Mouse (Mus musculus): Measurements from ENCODE around the gene Shroom3.

Shroom3 gene

DNA sequence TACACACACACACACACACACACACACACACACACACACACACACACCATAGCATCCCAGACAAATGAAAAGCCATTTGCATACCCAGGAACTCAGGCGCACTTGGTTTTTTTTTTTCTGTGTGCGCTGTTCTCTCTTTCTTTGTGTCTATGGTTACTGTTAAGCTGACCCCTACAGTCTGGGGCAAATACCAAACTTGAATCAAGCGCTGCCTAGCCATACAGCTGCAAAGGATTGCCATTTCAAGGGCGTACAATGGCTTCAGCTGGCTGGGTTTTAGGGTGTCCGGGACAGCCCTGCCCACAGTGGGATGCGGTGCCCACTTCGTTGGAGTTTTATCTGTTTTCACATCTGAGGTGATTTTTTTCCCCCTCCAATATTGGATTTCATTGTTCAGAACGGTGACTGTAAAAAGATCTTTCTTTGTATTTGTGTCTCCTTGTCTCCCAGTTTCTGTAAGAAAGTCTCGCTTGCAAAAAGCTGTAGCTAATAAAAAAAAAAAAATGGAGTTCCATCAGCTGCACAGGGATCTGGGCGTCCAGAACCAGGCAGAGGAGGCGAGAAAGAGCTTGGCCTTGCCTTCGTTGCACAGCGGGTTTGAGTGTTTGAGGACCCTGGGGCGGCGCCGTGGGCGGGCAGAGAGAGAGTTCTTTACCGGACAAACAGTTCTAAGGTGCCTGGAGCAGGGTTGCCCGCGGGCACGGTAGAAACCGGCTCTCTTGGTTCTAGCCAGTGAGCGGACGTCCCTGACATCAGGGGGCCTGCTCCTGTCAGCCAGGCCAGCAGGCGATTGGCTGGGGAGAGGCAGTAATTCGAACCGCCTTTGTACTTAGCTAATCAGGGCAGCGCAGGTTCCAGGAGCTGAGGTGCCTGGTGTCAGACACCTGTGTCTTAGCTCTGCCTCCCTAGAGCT lies 125.5 kb downstream of the Shroom3 start:
- DNase-seq (ENCODE audit: low read depth, low spot score): peak; percentile 86

DNA sequence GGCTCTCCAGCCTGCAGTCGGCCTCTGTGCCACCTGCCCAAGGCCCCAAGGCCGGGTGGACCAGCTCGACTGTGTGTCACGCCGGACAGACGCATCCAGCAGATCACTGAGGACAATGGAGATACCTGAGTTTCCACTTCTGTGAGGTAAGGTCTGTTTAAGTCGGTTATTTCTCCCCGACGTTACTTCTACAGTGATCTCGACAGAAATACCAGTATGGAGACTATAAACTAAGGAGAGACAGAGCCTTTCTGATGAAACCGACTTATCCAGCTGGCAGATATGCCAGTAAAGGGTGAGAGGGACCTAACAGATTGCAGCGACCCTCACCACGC lies 126.1 kb downstream of the Shroom3 start:
- DNase-seq (ENCODE audit: low read depth, low spot score): no peak

DNA sequence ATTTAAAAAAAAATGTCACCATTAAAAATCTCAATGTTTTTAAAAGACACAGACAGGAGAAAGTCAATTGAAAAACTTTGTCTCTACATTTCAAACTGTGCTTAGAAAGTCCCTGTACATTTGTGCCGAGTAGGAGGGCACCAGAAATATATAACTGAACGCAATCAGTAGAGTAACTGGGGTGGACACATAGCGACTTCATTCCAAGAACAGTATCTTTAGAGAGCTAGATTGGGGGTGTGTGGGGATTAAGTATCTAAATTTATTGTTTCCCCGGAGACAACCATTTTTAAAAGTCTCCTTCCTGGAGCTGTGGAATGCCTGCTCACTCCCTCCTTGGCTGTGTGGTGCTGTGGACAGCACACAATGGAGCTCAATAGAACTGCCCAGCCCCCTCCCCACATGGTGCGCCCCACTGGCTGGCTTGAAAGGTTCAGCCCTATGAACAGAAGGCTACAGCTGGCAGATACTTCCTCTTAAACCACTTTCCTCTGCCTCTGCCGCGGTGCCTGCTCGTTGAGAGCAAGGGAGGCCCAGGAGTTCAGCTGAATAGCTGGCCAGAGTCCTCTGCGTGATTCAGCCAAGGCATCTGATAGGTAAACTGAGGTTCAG lies 127.8 kb downstream of the Shroom3 start:
- DNase-seq (ENCODE audit: low read depth, low spot score): peak; percentile 55

DNA sequence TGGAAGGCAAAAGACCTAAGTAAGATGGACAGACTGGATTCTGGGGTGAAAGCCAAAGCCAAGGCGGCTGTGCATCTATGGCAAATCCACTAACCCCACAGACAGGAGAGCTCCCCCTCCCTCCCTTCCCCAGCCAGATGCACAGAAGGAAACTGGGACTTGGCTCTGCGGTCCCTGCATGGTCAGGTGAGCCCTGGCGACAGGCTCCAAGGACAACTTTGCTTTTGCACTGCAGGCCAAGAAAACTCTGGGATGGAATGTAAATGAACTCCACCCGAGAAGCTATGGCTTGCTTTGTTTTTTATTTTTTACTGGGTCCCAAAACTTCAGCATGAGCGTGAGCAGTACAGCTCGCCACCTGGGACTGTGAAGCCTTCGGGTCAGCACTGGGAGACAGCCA lies 128.5 kb downstream of the Shroom3 start:
- no peak for DNase-seq (ENCODE audit: low read depth, low spot score)

DNA sequence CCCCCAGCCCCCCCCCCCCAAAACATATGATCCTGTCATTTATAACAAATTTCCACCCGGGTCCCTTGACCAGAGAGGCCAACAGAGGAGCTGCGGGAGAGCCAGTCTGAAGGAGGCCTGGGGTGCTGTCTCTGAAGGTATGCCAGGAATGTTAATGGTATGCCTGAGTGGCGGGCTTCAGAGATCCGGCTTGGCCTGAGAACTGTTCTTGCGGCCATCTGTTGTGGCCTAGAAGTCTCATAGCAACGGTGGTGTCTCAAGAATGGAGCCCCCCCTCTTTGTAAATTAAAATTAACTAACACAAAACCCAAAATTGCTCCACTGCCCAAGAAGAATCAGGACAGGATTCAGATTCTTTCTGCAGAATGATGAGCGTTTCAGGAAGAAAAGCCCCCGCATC lies 129.7 kb downstream of the Shroom3 start:
- peak; percentile 69 for DNase-seq (ENCODE audit: low read depth, low spot score)

DNA sequence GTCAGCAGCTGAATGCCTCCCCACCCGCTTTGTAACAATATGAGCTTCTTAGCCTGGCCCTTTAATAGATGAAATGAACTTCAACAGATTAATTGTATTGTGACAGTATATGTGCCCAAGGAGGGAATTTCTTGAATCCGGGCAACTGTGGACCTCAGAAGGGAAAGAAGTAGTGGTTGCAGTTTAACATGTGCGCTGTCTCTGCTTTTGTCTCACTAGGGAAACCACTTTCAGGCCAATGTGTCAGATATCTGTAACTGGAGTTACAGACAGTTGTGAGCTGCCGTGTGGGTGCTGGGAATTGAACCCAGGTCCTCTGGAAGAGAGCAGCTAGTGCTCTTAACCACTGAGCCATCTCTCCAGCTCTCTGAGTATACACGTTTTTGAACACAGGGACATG lies 130.3 kb downstream of the Shroom3 start:
- no peak for DNase-seq (ENCODE audit: low read depth, low spot score)

DNA sequence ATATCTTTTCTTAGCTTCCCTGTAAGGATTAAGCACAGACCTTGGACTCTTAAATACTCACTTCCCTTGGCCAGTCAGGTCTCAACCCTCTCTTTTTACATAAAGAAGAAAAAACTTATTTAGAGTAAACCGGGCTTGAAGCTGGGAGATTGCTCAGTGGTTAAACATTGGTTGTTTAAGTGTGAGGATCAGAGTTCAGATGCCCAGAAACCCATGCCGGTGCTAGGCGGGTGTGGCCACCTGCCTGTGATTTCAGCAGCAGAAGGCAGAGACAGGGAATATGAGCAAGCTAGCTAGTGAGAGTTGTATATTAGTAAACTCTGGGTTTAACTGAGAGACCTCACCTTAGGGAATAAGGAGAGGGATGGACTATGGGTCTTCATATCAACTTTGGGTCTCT lies 131.4 kb downstream of the Shroom3 start:
- DNase-seq (ENCODE audit: low read depth, low spot score): no peak

DNA sequence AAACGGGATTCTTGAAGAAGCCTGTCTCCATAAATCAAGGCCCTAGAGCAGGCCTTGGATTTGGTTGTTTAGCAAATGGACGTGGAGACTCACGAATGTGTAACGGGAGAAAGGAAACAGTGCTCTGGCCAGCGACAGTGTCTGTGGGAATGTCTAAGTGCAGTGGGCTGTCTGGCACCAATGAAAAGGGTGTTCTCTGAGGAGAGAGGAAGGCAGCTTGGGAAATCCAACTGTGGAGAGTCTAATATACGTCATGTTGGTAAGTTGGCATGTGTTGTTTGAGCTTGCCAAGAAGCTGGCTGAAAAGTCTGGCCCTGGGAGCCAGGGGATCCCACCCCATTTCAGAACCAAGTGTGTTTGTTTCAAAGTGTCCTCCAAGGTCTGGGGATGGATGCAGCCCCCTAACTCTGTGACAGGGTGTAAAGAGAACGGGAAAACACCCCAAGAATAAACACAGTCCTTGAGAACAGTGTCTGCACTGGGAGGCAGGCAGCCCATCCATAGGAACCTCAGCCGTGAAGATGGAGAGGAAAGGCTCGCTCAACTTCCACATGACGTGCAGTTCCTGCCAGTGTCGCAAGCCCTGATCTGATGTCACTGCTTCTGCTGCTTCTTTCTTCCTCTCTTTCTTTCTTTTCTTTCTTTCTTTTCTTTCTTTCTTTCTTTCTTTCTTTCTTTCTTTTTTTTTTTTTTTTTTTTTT lies 134.0 kb downstream of the Shroom3 start:
- no peak for DNase-seq (ENCODE audit: low read depth, low spot score)

DNA sequence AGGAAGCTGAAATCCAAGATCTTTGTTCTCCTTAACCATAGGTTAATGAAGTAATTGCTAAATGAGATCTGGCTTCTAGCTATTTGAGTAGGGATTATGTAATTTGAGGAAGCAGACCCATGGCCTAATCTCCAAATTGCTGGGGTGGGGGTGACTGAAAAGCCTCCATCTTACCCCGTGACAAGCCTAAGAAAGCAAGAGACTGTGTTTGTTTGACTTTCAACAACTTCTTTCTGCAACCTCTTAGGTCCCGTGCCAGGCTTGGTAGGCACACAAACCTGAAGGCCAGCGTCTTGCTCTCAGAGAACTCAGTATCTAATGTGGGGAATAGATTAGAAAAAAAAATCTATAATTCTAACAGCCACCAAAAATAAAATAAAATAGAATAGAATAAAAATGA lies 138.1 kb downstream of the Shroom3 start:
- no peak for DNase-seq (ENCODE audit: low read depth, low spot score)

DNA sequence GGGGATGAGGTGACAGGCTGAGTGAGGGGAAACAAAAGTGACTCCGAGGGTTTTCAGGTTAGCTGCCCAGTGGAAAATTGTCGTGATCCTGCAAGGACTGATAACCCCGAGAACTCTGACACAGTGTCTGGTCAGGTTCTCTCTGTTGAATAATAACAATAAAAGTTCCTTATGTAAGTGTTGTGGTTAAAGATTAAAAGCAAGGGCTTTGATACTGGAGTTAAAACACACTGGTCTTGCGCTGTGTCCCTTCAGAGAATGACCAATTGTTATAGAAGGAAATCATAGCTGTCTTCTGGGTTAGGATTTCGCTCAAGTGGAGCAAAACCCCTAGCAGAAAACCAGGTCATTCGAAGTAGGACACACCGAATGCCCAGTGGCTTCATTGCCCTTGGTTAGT lies 140.3 kb downstream of the Shroom3 start:
- DNase-seq (ENCODE audit: low read depth, low spot score): no peak

DNA sequence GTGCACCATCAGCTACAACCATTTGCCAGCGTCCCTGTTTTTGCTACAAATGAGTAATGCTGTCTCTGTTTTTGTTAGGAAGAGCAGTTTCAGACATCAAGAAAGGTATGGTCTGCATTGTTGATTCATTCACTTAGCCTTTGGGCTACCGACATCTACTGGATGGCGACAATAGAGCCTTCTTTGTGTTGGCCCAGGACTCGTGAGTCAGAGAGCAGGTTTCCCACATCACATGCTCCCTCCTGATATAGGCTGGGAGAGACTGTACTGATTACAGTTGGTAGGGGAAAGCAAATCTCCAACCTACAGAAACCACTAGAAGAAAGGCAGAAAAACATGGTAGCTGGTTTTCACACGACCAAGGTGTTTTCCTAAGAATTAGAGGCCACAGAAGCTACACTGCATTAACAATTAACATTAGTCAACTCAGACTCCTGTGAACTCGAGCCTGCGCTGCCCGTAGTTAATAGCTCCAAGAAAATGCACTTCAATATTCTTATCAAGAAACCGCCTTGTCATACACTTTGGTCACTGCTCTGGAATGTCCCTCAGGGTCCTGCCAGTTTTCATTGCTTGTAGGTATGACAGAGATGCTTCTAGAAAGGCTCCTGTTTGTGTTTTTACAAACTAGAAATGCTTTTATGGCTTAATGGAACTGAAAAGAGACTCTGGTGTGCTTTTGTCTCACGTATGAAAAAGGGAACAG lies 141.2 kb downstream of the Shroom3 start:
- DNase-seq (ENCODE audit: low read depth, low spot score): no peak

DNA sequence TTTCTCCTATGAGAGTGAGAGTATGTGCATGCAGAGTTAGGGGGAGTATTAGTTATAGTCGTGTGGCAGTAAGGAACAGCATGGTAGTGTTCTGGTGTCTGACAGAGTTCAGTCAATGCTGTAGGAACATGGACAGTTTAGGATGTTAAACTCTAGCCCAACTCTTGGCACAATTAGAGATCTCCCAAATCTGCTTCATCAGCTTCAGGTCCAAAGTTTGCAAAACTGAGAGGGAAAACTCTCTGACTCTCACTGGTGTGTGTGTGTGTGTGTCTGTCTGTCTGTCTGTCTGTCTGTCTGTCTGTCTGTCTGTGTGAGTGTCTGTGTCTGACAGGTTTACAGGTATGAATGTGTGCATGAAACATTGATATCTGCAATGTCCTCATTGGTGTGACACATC lies 147.2 kb downstream of the Shroom3 start:
- no peak for DNase-seq (ENCODE audit: low read depth, low spot score)

DNA sequence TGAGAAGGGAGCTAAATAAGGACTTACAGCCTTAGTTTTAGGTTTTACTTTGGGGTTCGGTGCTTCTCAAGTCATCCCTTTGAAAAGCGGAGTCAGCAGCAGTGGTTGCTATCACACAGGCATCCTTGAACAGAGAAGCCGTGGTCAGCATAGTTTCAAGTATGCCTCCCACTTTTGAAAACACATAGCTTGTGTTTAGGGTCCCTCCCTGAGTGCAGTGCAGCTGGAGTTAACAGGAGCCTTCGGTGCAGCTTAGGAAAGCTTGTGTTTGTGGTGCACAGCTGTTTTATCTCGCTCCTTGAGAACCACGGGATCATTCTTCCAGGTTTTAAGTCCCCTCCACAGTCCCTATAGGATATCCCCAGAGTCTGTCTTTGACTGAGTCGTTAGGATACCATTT lies 151.3 kb downstream of the Shroom3 start:
- DNase-seq (ENCODE audit: low read depth, low spot score): no peak

DNA sequence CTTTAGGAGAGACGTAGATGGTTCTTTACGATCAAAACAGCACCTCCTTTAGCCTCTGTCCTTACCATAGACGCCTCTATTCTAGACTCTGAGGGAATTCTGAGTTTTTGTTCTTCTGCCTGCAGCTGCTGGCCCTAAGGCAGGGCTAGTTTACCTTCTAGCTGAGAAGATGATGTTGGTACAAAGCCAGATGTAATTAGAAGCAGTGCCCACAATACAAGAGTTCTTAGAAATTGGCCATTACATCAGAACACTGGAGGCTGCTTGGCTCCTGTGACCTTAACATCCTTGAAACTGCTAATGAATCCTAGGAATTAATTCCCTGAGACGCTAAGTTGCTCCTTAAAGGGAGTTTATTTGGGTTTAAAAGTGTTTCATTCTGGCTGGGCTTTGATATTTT lies 154.1 kb downstream of the Shroom3 start:
- no peak for DNase-seq (ENCODE audit: low read depth, low spot score)

DNA sequence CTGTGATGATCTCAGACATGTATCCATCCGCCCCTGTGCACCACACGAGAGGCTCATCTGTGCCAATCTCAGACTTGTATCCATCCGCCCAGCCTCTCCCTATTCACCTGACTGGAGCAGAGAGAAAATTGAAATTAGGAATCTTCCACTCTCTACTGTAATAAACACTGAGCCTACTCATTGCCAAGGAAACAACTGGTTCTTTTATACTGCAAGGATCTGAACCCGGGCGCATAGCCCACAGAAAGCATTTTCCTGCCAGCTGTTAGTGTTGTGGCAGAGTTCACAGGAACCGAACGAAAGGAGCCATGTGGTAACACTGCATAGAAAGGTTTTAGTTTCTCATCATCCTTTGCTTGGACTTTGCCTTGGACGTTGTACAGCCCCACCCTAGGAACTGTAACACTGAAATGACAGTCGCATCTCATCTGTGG lies 155.1 kb downstream of the Shroom3 start:
- DNase-seq (ENCODE audit: low read depth, low spot score): no peak

DNA sequence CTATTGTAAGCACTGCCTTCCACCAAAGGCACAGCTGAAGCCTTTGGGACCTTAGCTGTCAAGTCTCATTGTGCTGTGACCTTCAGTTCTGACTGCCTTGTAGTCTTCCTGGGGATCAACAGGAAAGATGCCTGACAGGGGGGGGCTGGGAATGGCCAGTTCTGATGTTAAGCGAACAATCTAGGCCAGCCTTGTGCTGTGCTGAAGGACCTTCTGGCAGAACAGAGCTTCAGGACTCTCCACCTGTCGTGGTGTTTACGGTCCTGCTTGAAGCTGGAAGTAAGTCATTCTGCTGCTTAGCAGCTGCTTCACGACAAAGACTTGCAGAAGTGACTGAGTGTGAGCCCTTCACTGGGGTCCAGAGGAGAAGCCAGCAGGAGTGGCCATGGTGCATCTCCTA lies 156.1 kb downstream of the Shroom3 start:
- DNase-seq (ENCODE audit: low read depth, low spot score): no peak

DNA sequence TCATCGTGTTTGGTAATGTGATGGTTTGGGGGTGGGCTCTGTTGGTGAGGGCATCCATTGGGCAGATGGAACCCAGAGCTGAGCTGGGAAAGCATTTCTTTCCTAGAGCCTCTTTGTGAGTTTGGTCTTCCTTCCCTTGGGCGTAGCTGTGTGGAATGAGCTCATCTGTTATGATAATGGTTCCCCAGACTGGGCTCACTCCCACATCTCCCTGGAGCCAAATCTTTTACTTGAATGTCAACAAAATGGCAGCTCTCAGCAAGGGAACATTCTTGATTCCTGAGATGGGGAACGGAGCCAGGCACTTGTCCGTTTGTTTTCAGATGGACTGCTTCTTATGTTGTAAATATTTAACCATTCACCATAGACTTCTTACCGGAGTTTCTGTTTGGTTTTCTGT lies 158.2 kb downstream of the Shroom3 start:
- DNase-seq (ENCODE audit: low read depth, low spot score): no peak

DNA sequence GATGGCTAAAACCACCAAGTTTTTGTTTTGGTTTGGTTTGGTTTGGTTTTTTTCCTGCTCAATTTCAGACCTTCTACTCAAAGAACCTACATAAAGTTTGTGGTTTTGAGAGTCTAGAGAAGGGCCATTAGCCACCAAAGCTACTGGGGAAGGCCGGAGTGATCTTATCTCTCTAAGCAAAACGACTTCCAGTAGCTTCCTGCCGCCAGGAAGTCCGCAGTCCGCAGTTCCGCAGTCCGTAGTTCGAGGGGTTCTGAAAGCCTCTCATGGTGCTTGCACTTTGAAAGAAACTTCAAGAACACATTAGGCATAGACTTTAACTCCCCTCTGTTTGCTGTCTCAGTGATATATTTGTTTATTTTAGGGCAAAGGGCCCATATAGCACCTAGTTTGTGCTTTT lies 159.2 kb downstream of the Shroom3 start:
- no peak for DNase-seq (ENCODE audit: low read depth, low spot score)

DNA sequence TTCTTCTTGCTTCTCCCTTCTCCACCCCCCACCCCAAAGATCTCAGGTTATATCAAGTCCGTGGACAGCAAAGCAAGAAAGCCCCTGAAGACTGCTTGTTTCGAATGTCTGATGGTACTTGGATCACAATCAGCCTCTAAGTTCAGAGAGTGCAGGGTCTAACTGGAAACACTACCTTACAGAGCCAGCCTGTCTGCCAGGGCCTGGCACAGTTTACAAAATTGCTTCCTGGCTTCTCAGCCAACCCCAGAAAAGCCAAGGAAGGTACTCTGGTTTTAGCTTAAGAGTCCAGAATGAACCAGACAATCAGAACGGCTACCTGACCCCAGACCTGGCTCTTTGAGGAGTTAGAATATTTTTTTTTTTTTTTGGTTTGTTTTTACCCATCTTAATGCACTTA lies 159.6 kb downstream of the Shroom3 start:
- no peak for DNase-seq (ENCODE audit: low read depth, low spot score)

DNA sequence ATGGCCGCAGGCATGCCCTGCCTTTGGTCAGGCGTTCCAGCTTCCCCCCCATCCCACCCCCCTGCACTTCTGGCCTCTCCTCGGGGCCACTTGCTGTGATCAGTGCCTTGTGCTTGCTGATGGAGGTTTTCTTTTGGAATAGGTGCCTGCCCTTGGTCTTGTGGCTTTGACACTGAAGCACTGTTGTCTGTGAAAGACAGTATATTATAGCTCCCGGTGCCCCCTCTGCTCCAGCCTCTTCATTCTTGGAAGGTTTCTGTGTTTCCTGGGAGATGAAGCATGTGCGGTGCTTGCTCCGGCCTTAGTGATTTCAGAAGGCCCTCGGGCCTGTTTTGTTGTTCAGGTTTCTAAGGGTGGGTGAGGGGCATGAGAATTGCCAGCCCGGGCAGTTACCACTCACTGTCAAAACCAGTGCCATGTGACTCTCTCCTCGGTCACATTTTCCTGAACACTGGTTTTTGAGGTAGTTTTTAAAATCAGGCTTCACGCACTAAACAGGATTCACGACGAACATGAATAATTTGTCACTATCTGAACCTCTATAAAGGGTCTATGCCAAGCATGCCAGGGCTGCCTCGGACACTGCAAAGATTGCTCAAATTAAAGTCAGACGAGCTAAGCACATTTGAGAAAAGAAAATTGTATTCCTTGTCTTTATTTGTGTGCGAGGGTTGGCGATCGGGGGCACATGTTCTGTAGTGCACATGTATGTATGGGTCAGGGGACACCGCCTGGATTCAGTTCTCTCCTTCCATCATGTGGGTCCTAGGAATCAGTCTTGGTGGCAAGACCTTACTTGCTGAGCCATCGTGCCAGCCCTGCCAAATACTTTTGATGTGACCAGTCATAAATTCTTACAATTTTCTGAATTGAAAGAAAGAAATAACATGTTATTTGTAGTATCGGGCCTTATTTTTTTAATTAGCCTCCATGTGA lies 160.9 kb downstream of the Shroom3 start:
- peak; percentile 30 for DNase-seq (ENCODE audit: low read depth, low spot score)

DNA sequence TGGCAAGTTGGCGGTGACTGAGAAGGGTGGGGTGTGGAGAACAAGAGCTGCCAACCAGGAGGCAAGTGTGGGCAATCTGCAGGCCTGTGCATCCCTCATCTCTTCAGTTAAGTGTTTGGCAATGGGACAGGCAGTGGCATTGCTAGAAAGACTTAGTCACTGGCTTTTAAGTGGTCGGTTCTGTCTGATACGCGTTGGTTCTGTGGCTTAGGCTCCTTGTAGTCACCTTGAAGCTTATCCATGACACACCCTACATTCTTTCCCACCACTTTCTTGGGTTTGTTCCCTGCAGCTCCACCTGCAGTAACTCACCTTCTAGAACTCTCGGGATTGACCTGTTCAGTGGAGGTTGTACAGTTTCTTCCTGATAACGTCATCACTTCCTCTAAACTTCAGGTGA lies 166.5 kb downstream of the Shroom3 start:
- no peak for DNase-seq (ENCODE audit: low read depth, low spot score)

Data from forelimb bud, embryonic 11.5 days (tissue).